In the genomic region with DNA sequence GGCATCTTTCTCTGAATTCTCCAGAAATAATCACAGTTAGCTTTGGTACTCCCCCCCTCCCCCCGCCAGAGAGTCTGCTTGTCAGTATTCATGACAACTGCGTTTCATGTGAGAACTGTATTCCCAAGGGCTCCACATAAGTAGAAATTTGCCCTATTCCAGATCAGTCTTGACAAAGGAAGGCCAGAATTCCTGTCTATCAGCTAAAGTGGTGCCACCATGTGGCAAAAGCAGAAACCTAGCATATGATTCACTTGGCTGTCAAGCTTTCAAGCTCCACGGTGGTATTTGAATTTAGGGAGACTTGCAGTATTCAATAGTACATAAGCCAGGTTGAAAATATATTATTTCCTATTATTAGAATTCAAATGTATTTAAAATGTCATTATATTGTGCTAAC, we compare ENCODE assay signal across 8 mouse cellular contexts. TPM values are rescaled to one million over a fixed set of nuclear protein-coding genes. Genes with fewer than 3 reads are reported as not detected.
DNase-seq lines count a peak whose midpoint lies in the region; ATAC-seq lines count a peak whose summit lies in the region.

No protein-coding gene starts in this region.

- H3K36me3 ChIP-seq in heart, embryonic 16.5 days (ENCODE audit: control insufficient read depth, insufficient read depth), result no peaks in the 10 kb centered on the region
- H3K36me3 ChIP-seq in heart, embryonic 10.5 days, result no peaks in the 10 kb centered on the region
- H3K36me3 ChIP-seq in hindbrain, embryonic 16.5 days (ENCODE audit: control insufficient read depth, insufficient read depth, low read length), result no peaks in the 10 kb centered on the region

- no peaks in the 10 kb centered on the region for H3K27me3 ChIP-seq in heart, embryonic 16.5 days (ENCODE audit: control insufficient read depth, insufficient read depth, low read length)
- H3K27me3 ChIP-seq in heart, embryonic 10.5 days (ENCODE audit: insufficient read depth, poor library complexity, severe bottlenecking), result no peaks in the 10 kb centered on the region
- no peaks in the 10 kb centered on the region for H3K27me3 ChIP-seq in hindbrain, embryonic 16.5 days (replicated peaks; ENCODE audit: control insufficient read depth, insufficient read depth, low read length)

- no peaks in the 10 kb centered on the region for H3K9me3 ChIP-seq in heart, embryonic 16.5 days (replicated peaks; ENCODE audit: control insufficient read depth, low read length)
- H3K9me3 ChIP-seq in heart, embryonic 10.5 days, result no peaks in the 10 kb centered on the region
- H3K9me3 ChIP-seq in hindbrain, embryonic 16.5 days (ENCODE audit: control insufficient read depth, low read length), result no peaks in the 10 kb centered on the region

- H3K4me3 ChIP-seq in heart, embryonic 16.5 days (ENCODE audit: low read length), result no peak overlapping the region
- no peak overlapping the region for H3K4me3 ChIP-seq in heart, embryonic 10.5 days
- H3K4me3 ChIP-seq in hindbrain, embryonic 16.5 days (ENCODE audit: low read length), result no peak overlapping the region

- no peak for DNase-seq in heart, embryonic 10.5 days (ENCODE audit: low spot score)
- DNase-seq in 3T3-L1 (ENCODE audit: low read depth, low spot score) (peak; percentile 44), adipocyte (ENCODE audit: low spot score) (peak; percentile 19)
- peak; percentile 8 to 9 for DNase-seq in right cerebral cortex, adult 2 months (ENCODE audit: low spot score in 2 of 2)
- DNase-seq in spleen, adult 12 weeks (ENCODE audit: low spot score), result no peak
- no peak for DNase-seq in gastrocnemius, postnatal 10 days

- peak; percentile 52; the same call in 1 of the 2 replicates for ATAC-seq in heart, embryonic 16.5 days (replicated peaks; ENCODE audit: extremely low read depth, insufficient read depth, low FRiP score)
- peak; percentile 54; the same call in 1 of the 2 replicates for ATAC-seq in hindbrain, embryonic 16.5 days

- peaks cover 4% of the 10 kb centered on the region; the same call in 1 of the 2 replicates for H3K4me1 ChIP-seq in heart, embryonic 16.5 days (ENCODE audit: control insufficient read depth, insufficient read depth, low read length)
- H3K4me1 ChIP-seq in heart, embryonic 10.5 days, result 0 out of 2 replicates have a peak, but pooled peaks cover 4% of the 10 kb centered on the region
- H3K4me1 ChIP-seq in hindbrain, embryonic 16.5 days (ENCODE audit: control insufficient read depth, insufficient read depth, low read depth, low read length), result no peaks in the 10 kb centered on the region

- no peak overlapping the region for H3K4me2 ChIP-seq in heart, embryonic 16.5 days (ENCODE audit: low read depth, low read length)
- H3K4me2 ChIP-seq in hindbrain, embryonic 16.5 days (ENCODE audit: low read length), result no peak overlapping the region

- H3K27ac ChIP-seq in heart, embryonic 16.5 days (ENCODE audit: low read length), result no peak overlapping the region
- no peak overlapping the region for H3K27ac ChIP-seq in heart, embryonic 10.5 days
- no peak overlapping the region for H3K27ac ChIP-seq in hindbrain, embryonic 16.5 days (ENCODE audit: low read depth, low read length)

- 34% methylated on average over 3 of the region's 3 CpGs for WGBS in heart, embryonic 16.5 days
- WGBS in heart, embryonic 10.5 days, result 34% methylated on average over 3 of the region's 3 CpGs
- WGBS in hindbrain, embryonic 16.5 days, result 38% methylated on average over 3 of the region's 3 CpGs

- no peak overlapping the region for H3K9ac ChIP-seq in heart, embryonic 16.5 days (ENCODE audit: low read length)
- no peak overlapping the region for H3K9ac ChIP-seq in hindbrain, embryonic 16.5 days (ENCODE audit: low read depth, low read length)

RNA-seq across cellular contexts. Expression of gene 6030498E09Rik, which starts 0.6 kb away (rescaled TPM):
- 0.96 and 1.7 TPM in 2 replicates for polyA plus RNA-seq in heart, embryonic 16.5 days (2015; fragmentation: Nextera tagmentation; extraction: Ambion mirVana)
- 3.0 and 3.6 TPM in 2 replicates for polyA plus RNA-seq in heart, embryonic 10.5 days (2016; fragmentation: Nextera tagmentation; extraction: Ambion mirVana)
- not detected in 2 replicates for polyA plus RNA-seq in hindbrain, embryonic 16.5 days (2015; fragmentation: Nextera tagmentation; extraction: Ambion mirVana)
- not detected for total RNA-seq in gastrocnemius, postnatal 10 days (2021)

Comparison
In these comparisons a context has a peak if more than half of its experiments do, and no peak if none do; other contexts are left out.
1. DNase-seq: peak in 3T3-L1 (single experiment), adipocyte (single experiment) and right cerebral cortex, adult 2 months (2 of 2); none in heart, embryonic 10.5 days (single experiment), spleen, adult 12 weeks (single experiment) and gastrocnemius, postnatal 10 days (single experiment).